Comparison of ENCODE assay signal across 8 mouse cellular contexts in the genomic region with DNA sequence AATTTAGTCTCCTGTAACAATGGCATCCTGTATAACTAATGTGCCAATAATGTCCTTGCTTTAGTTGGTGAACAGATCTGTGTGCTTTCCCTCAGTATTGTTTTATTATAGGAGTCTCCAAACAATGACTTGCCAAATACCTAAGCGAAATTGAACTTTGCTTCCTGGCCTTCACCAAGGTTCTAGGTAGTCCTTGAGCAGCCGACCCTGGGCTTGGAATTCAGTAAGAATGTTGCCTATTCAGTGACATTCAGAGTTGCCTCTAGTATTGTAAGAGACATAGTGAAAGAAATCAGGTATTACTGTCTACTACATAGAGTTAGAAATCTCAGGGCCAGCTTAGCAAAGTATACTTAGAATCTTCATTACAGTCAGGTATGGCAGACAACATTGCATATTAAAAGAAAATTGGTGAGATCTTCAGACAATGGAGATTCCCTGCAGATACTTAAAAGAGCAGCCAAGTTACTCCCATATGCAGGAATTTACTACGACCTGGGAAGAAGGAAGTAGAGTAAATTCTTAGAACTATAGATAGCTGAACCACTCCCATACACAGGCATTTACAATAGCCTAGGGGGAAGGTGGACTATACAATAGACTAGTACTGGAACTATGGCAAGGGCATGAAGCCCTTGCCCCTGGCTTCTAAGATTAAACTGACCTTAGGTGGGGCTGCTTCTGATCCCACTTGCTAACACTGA.
"Had no signal": no experiment of that assay in that cellular context is flagged by ENCODE, and none has a peak within 500 bp of the region (broad histone marks: within the 10 kb centered on the region; RNA-seq: fewer than 3 reads in every experiment).

No protein-coding gene starts in this region.

- DNase-seq: liver, postnatal 0 days; lung, adult 2 months; lung, postnatal 14 days; lung, postnatal 36 days; right cerebral cortex, postnatal 14 days; thymus, adult 2 months; thymus, postnatal 25 days; thymus, postnatal 4 days had no signal
